Mouse (Mus musculus) embryonic facial prominence, embryonic 11.5 days (tissue): ENCODE results near the gene Srrm2. TPM values are rescaled to one million over a fixed set of nuclear protein-coding genes. Genes with fewer than 3 reads are reported as not detected.

ENCODE experiments used
- ATAC-seq: fragments of 200-750 bp; cut with Nextera tagmentation; replicated peaks from 2 replicates; pipeline ENCODE4 v1.8.0; 2017; ENCODE audit warnings: low read depth; ENCODE audit not compliant: insufficient number of reproducible peaks, low FRiP score, low TSS enrichment
- DNase-seq: peaks from one replicate; pipeline ENCODE4 v3.0.0-alpha.2; 2015; ENCODE audit warnings: low spot score
- H3K27ac ChIP-seq: fragments of 300-500 bp; sonication (generic); replicated peaks from 2 replicates; pipeline ENCODE4 v1.5.1; 2014; ENCODE audit warnings: mild to moderate bottlenecking, low read depth, low read length, control low read depth
- H3K27me3 ChIP-seq: fragments of 300-500 bp; sonication (generic); 2 replicates; pipeline ENCODE4 v1.6.1; 2014; ENCODE audit warnings: mild to moderate bottlenecking, low read length, moderate library complexity, mixed read lengths; ENCODE audit not compliant: control insufficient read depth, insufficient read depth
- H3K36me3 ChIP-seq: fragments of 300-500 bp; sonication (generic); replicated peaks from 2 replicates; pipeline ENCODE4 v1.6.1; 2014; ENCODE audit warnings: low read depth, mild to moderate bottlenecking, low read length, moderate library complexity, mixed read lengths; ENCODE audit not compliant: control insufficient read depth, insufficient read depth
- H3K4me1 ChIP-seq: fragments of 300-500 bp; sonication (generic); 2 replicates; pipeline ENCODE4 v1.6.1; 2014; ENCODE audit warnings: low read length, mixed read lengths; ENCODE audit not compliant: control insufficient read depth, insufficient read depth
- H3K4me2 ChIP-seq: fragments of 300-500 bp; sonication (generic); 2 replicates; pipeline ENCODE4 v1.6.1; 2014; ENCODE audit warnings: low read depth, mild to moderate bottlenecking, control low read depth, low read length, moderate library complexity
- H3K4me3 ChIP-seq: fragments of 300-500 bp; sonication (generic); 2 replicates; pipeline ENCODE4 v1.5.1; 2014; ENCODE audit warnings: low read depth, low read length, control low read depth
- H3K9ac ChIP-seq: fragments of 300-500 bp; sonication (generic); replicated peaks from 2 replicates; pipeline ENCODE4 v1.6.1; 2014; ENCODE audit warnings: mild to moderate bottlenecking, control low read depth, low read length
- H3K9me3 ChIP-seq: fragments of 300-500 bp; sonication (generic); replicated peaks from 2 replicates; pipeline ENCODE4 v1.6.1; 2016; ENCODE audit warnings: mild to moderate bottlenecking, low read length, inconsistent platforms, mixed read lengths; ENCODE audit not compliant: control insufficient read depth
- WGBS: fragments of 180-500 bp; shearing (Covaris S2); extraction: QIAGEN DNeasy Blood & Tissue Kit; methylation state at CpG from one replicate; pipeline ENCODE4 v1.1.7; 2014; 5-methylcytosine and 5-hydroxymethylcytosine counted together
- polyA plus RNA-seq: library from polyadenylated mRNA; unstranded; fragments of >200 nt; fragmentation: Nextera tagmentation; extraction: Ambion mirVana; gene quantifications from 2 replicates; pipeline ENCODE4 v1.2.1, GENCODE M21; 2014

Srrm2 gene
- polyA plus RNA-seq, 1 experiment from 2014 or later, result 346 TPM

- WGBS, result 65% methylated on average over 8 of the region's 8 CpGs
These were observed 45.8 kb downstream of the Srrm2 start, which contains the start of gene Prss33 for GRCm38 (mm10) chr17:23836006-23836575. TSS of gene Prss33 (minus strand) at chr17:23836056.

GRCm38 (mm10) chr17:23841145-23841544, 50.8 kb downstream of the Srrm2 start:
- no peaks in the 10 kb centered on the region for H3K36me3 ChIP-seq
- peaks cover 2% of the 10 kb centered on the region; the same call in 1 of the 2 replicates for H3K27me3 ChIP-seq
- no peak overlapping the region for H3K4me2 ChIP-seq
- H3K4me1 ChIP-seq, result no peaks in the 10 kb centered on the region
- H3K9ac ChIP-seq, result no peak overlapping the region
- no peak overlapping the region for H3K4me3 ChIP-seq
- H3K27ac ChIP-seq, result no peak overlapping the region
- DNase-seq (peak; percentile 88), ATAC-seq (no peak)
- no peaks in the 10 kb centered on the region for H3K9me3 ChIP-seq
- 29% methylated on average over 4 of the region's 4 CpGs for WGBS

More at GRCm38 (mm10) chr17:23836006-23836575, 45.8 kb downstream of the Srrm2 start, which contains the start of gene Prss33:
- Histone ChIP-seq H3K36me3 (no peaks in the 10 kb centered on the region), H3K4me2 (no peak within 1 kb of the TSS), H3K4me1 (no peaks in the 10 kb centered on the region), H3K9ac (peak within 1 kb of the TSS; percentile 15; the same call in 1 of the 2 replicates), H3K9me3 (no peaks in the 10 kb centered on the region), H3K27ac (no peak within 1 kb of the TSS), H3K27me3 (no peaks in the 10 kb centered on the region), H3K4me3 (no peak within 1 kb of the TSS)
- ATAC-seq (no peak), DNase-seq (no peak)

- Histone ChIP-seq H3K27me3 (peaks cover 2% of the 10 kb centered on the region; the same call in 1 of the 2 replicates), H3K36me3 (no peaks in the 10 kb centered on the region), H3K9ac (no peak overlapping the region), H3K9me3 (no peaks in the 10 kb centered on the region), H3K4me3 (0 out of 2 replicates have a peak overlapping the region, but pooled peaks have one; percentile 6), H3K27ac (no peak overlapping the region), H3K4me1 (no peaks in the 10 kb centered on the region), H3K4me2 (no peak overlapping the region; the same call in 1 of the 2 replicates)
- no peak for DNase-seq
- ATAC-seq, result 0 out of 2 replicates have a peak, but pooled peaks have one; percentile 25
- 33% methylated on average over 23 of the region's 23 CpGs for WGBS
These were observed 52.9 kb downstream of the Srrm2 start for GRCm38 (mm10) chr17:23843141-23843811.

GRCm38 (mm10) chr17:23843812-23844273, 53.5 kb downstream of the Srrm2 start, which contains the start of the genes Prss32 and Prss41:
TSS of gene Prss32 (plus strand) at chr17:23843855.
TSS of gene Prss41 (minus strand) at chr17:23844172.
- no peaks in the 10 kb centered on the region for H3K4me1 ChIP-seq
- 14% methylated on average over 19 of the region's 19 CpGs for WGBS
- H3K9me3 ChIP-seq, result no peaks in the 10 kb centered on the region
- DNase-seq (peak; percentile 72), ATAC-seq (0 out of 2 replicates have a peak, but pooled peaks have one; percentile 42)
- H3K27me3 ChIP-seq, result peaks cover 2% of the 10 kb centered on the region; the same call in 1 of the 2 replicates
- H3K36me3 ChIP-seq, result no peaks in the 10 kb centered on the region
- peak within 1 kb of the TSS; percentile 40 for H3K4me2 ChIP-seq
- H3K27ac ChIP-seq, result no peak within 1 kb of the TSS
- H3K4me3 ChIP-seq, result 0 out of 2 replicates have a peak within 1 kb of the TSS, but pooled peaks have one; percentile 6
- no peak within 1 kb of the TSS for H3K9ac ChIP-seq

- H3K4me3 ChIP-seq, result no peak overlapping the region
- no peak overlapping the region for H3K9ac ChIP-seq
- ATAC-seq, result no peak
- H3K27me3 ChIP-seq, result no peaks in the 10 kb centered on the region
- no peaks in the 10 kb centered on the region for H3K9me3 ChIP-seq
- DNase-seq, result no peak
- no peaks in the 10 kb centered on the region; the same call in 1 of the 2 replicates for H3K4me1 ChIP-seq
- no peak overlapping the region for H3K4me2 ChIP-seq
- WGBS, result 50% methylated on average over 2 of the region's 2 CpGs
- H3K36me3 ChIP-seq, result no peaks in the 10 kb centered on the region
- no peak overlapping the region for H3K27ac ChIP-seq
These were observed 59.7 kb downstream of the Srrm2 start for GRCm38 (mm10) chr17:23850028-23850427.

- Histone ChIP-seq H3K4me2 (no peak overlapping the region), H3K4me1 (no peaks in the 10 kb centered on the region; the same call in 1 of the 2 replicates), H3K9ac (no peak overlapping the region), H3K36me3 (no peaks in the 10 kb centered on the region), H3K9me3 (no peaks in the 10 kb centered on the region), H3K27me3 (no peaks in the 10 kb centered on the region), H3K4me3 (no peak overlapping the region), H3K27ac (no peak overlapping the region)
- DNase-seq (peak; percentile 82), ATAC-seq (no peak)
- 59% methylated on average over 18 of the region's 19 CpGs for WGBS
These were observed 60.8 kb downstream of the Srrm2 start for GRCm38 (mm10) chr17:23850853-23851749.

- H3K27me3 ChIP-seq, result no peaks in the 10 kb centered on the region
- 30% methylated on average over 5 of the region's 5 CpGs for WGBS
- H3K4me2 ChIP-seq, result no peak overlapping the region
- H3K9ac ChIP-seq, result no peak overlapping the region
- H3K9me3 ChIP-seq, result no peaks in the 10 kb centered on the region
- H3K36me3 ChIP-seq, result no peaks in the 10 kb centered on the region
- H3K27ac ChIP-seq, result no peak overlapping the region
- H3K4me3 ChIP-seq, result no peak overlapping the region
- ATAC-seq, result no peak
- H3K4me1 ChIP-seq, result no peaks in the 10 kb centered on the region; the same call in 1 of the 2 replicates
- peak; percentile 60 for DNase-seq
These were observed 63.0 kb downstream of the Srrm2 start for GRCm38 (mm10) chr17:23853292-23853691.
